ENCODE assay signal across 24 mouse cellular contexts in the genomic region with DNA sequence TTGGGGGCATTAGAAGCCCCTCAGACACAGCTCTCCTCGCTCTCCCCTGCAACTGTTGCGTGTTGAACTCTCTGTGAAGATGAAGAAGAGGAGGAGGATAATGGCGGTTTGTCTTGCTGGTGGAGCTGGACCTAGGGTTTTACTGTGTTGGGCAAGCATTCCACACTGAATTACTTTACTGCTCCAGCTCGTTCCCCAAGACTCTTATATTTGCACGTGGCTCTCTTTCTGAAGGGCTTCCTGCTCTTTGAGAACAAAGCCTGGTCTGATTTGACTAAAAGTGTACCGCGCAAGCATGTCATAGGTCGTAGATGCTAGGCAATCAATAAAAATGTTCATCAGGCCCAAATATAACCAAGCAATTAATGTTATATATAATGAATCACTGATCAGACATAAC.
DNase-seq lines count a peak whose midpoint lies in the region; ATAC-seq and TF ChIP-seq lines count a peak whose summit lies in the region.
"Had no signal": no experiment of that assay in that cellular context is flagged by ENCODE, and none has a peak within 500 bp of the region (broad histone marks: within the 10 kb centered on the region; RNA-seq: fewer than 3 reads in every experiment).

No protein-coding gene starts in this region.

- TF ChIP-seq CTCF in lung, embryonic 14.5 days (IDR thresholded peaks at IDR 0.05; ENCODE audit: low read depth): no peak

- no peak overlapping the region for H3K4me2 ChIP-seq in lung, embryonic 14.5 days
- H3K4me2 ChIP-seq: embryonic facial prominence, embryonic 13.5 days; forebrain, embryonic 12.5 days; hindbrain, embryonic 13.5 days had no signal

- 60% methylated on average over 8 of the region's 8 CpGs for WGBS in lung, embryonic 14.5 days
- 32% methylated on average over 8 of the region's 8 CpGs for WGBS in large intestine, adult 2 months
- WGBS in limb, embryonic 10.5 days: 79% methylated on average over 8 of the region's 8 CpGs

- H3K36me3 ChIP-seq in lung, embryonic 14.5 days (ENCODE audit: insufficient read depth): no peaks in the 10 kb centered on the region
- no peaks in the 10 kb centered on the region for H3K36me3 ChIP-seq in limb, embryonic 10.5 days
- H3K36me3 ChIP-seq: embryonic facial prominence, embryonic 13.5 days; forebrain, embryonic 12.5 days; heart, embryonic 10.5 days; hindbrain, embryonic 13.5 days had no signal

- no peaks in the 10 kb centered on the region for H3K9me3 ChIP-seq in lung, embryonic 14.5 days (ENCODE audit: low read depth, low read length)
- H3K9me3 ChIP-seq in limb, embryonic 10.5 days (replicated peaks): no peaks in the 10 kb centered on the region
- H3K9me3 ChIP-seq: embryonic facial prominence, embryonic 13.5 days; forebrain, embryonic 12.5 days; heart, embryonic 10.5 days; hindbrain, embryonic 13.5 days had no signal

- ATAC-seq in lung, embryonic 14.5 days (ENCODE audit: insufficient read depth): 0 out of 2 replicates have a peak, but pooled peaks have one; percentile 26
- ATAC-seq: activated CD4-positive, CD25-positive, alpha-beta regulatory T cell, adult 4 months; CD4-positive, CD25-positive, alpha-beta regulatory T cell, adult 4 months; forebrain, embryonic 16.5 days had no signal

- H3K9ac ChIP-seq in lung, embryonic 14.5 days: no peak overlapping the region
- H3K9ac ChIP-seq: embryonic facial prominence, embryonic 13.5 days; forebrain, embryonic 12.5 days; hindbrain, embryonic 13.5 days had no signal

- no peak overlapping the region for H3K4me3 ChIP-seq in lung, embryonic 14.5 days (ENCODE audit: low read depth, low read length)
- no peak overlapping the region for H3K4me3 ChIP-seq in limb, embryonic 10.5 days
- H3K4me3 ChIP-seq: embryonic facial prominence, embryonic 13.5 days; forebrain, embryonic 12.5 days; heart, embryonic 10.5 days; hindbrain, embryonic 13.5 days had no signal

- H3K4me1 ChIP-seq in lung, embryonic 14.5 days (ENCODE audit: insufficient read depth): no peaks in the 10 kb centered on the region
- H3K4me1 ChIP-seq in limb, embryonic 10.5 days: 0 out of 2 replicates have a peak, but pooled peaks cover 3% of the 10 kb centered on the region
- H3K4me1 ChIP-seq: embryonic facial prominence, embryonic 13.5 days; forebrain, embryonic 12.5 days; hindbrain, embryonic 13.5 days had no signal

- DNase-seq in lung, embryonic 14.5 days: peak; percentile 33
- DNase-seq in lung, postnatal 36 days: no peak
- DNase-seq in lung, postnatal 25 days (ENCODE audit: low spot score): peak; percentile 17
- no peak for DNase-seq in lung, postnatal 4 days
- peak; percentile 46 for DNase-seq in large intestine, adult 2 months (ENCODE audit: low read depth, low spot score)
- no peak for DNase-seq in limb, embryonic 10.5 days (ENCODE audit: low spot score)
- no peak for DNase-seq in urinary bladder, postnatal 36 days (ENCODE audit: low spot score in 2 of 2)
- DNase-seq: adrenal gland, adult 2 months; adrenal gland, postnatal 25 days; B cell, adult 2 months; cerebellum, adult 18-20 months; cerebellum, adult 9-11 months; cerebellum, postnatal 36 days; gastrocnemius, postnatal 10 days; heart, adult 18-20 months; heart, postnatal 10 days; heart, postnatal 4 days had no signal

- no peaks in the 10 kb centered on the region for H3K27me3 ChIP-seq in lung, embryonic 14.5 days (ENCODE audit: insufficient read depth, low read length)
- no peaks in the 10 kb centered on the region for H3K27me3 ChIP-seq in limb, embryonic 10.5 days (ENCODE audit: low read depth, poor library complexity, severe bottlenecking)
- H3K27me3 ChIP-seq: embryonic facial prominence, embryonic 13.5 days; forebrain, embryonic 12.5 days; hindbrain, embryonic 13.5 days had no signal

- H3K27ac ChIP-seq in lung, embryonic 14.5 days (ENCODE audit: low read depth): no peak overlapping the region
- H3K27ac ChIP-seq in limb, embryonic 10.5 days: no peak overlapping the region
- H3K27ac ChIP-seq: embryonic facial prominence, embryonic 13.5 days; forebrain, embryonic 12.5 days; heart, embryonic 10.5 days; hindbrain, embryonic 13.5 days had no signal

Comparison
In these comparisons a context has a peak if more than half of its experiments do, and no peak if none do; other contexts are left out.
1. DNase-seq: peak in lung, embryonic 14.5 days (single experiment), lung, postnatal 25 days (single experiment) and large intestine, adult 2 months (single experiment); none in lung, postnatal 36 days (single experiment), lung, postnatal 4 days (0 of 2), limb, embryonic 10.5 days (single experiment) and urinary bladder, postnatal 36 days (0 of 2).